Mouse (Mus musculus): ENCODE measurements around the gene Atrn.

- TF ChIP-seq POLR2A (IDR thresholded peaks at IDR 0.05; ENCODE audit: borderline replicate concordance, insufficient read depth, low read length): no peak
- TF ChIP-seq CTCF (IDR thresholded peaks at IDR 0.05; ENCODE audit: borderline replicate concordance, insufficient read depth, low read depth, low read length): no peak
These were observed 138.9 kb downstream of the Atrn start for GRCm38 (mm10) chr2:131044989-131045720.
